Mouse (Mus musculus): ENCODE results near the gene Zfp956. TPM values are rescaled to one million over a fixed set of nuclear protein-coding genes. Genes with fewer than 3 reads are reported as not detected.

Zfp956 gene
- 3.7 and 3.8 TPM in 2 replicates for polyA plus RNA-seq (2015; fragmentation: Nextera tagmentation; extraction: Ambion mirVana)

DNA sequence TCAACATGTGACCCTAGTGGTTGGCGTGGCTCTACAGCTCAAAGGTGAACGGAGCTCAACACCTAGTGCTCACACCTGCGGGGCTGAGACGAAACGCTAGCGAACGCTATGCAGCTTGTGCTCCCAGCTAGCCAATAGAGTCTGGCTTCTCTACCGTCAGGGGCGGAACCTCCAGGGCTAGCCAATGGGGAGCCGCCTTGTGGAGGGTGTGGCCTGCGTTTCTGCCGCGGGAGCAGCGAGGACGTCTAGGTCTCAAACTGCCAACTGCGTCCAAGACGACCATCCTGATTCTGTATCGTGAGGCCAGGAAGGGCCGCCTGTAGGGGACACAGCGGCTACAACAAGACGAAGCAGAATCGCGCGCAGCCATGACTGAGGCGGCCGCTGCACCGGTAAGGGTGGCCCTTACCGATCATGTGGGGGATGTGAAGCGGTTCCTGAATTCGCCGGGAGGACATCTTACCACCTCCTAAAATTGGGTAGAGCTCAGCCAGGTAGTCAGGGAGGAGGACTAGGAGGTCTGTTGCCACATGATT lies at the start of gene Zfp956:
Gene Zfp956, plus strand, starts transcription at position 200 of the 536 bp plus-strand sequence.

DNA sequence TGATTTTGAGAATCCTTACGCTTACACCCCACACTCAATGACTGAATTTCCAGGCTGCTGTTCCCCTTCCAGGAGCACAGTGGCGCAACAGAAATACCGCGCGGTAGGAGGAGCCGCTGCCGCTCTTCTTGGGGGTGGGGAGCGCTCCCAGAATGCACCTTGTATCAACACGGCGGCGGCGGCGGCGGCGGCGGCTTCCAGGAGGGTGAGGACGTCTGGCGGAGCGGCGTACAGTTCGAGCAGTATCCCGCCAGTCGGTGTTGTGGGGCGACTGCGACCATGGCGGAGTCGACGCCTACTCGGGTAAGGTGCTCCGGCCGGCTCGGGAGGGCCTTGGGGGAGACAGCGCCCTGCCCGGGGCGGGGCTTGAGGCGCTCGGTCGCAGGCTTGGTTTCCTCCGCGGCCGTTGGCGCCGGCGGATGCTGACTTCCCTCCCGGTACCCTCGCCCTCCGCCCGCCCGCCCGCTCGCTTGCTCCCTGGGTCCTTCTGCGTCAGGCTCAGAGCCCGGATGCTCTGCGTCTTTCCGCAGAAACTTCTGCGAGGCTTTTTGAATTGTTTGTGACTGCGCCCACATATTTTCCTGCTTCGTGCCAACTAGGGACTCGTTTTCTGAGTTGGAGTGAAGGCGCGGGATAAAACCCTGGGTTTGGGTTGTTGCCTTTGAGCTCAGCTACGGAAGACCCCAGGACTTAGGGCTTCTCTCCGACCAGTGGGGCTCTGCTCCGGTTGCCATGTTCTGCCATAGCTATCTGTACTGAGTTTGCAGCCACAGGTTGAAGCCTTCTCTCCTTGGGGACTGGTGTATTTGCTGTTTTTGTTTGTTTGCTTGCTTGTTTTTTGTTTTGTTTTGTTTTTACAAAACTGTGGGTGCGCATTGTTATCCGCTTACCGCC lies 32.5 kb upstream of the Zfp956 start, which contains the start of gene Zfp212:
Gene Zfp212, plus strand, starts transcription at position 30 of the 894 bp plus-strand sequence.

Other genes starting within 250 kb of the Zfp956 start
- 86.0 and 98.5 TPM in 2 replicates for gene Pdia4, start 140.0 kb upstream of the Zfp956 start, polyA plus RNA-seq (2015; fragmentation: Nextera tagmentation; extraction: Ambion mirVana)
- gene Zfp786, start 122.5 kb upstream of the Zfp956 start, polyA plus RNA-seq (2015; fragmentation: Nextera tagmentation; extraction: Ambion mirVana): 0.44 and 0.64 TPM in 2 replicates
- gene Zfp398, start 117.7 kb upstream of the Zfp956 start, polyA plus RNA-seq (2015; fragmentation: Nextera tagmentation; extraction: Ambion mirVana): 3.3 and 4.0 TPM in 2 replicates
- gene Zfp282, start 76.2 kb upstream of the Zfp956 start, polyA plus RNA-seq (2015; fragmentation: Nextera tagmentation; extraction: Ambion mirVana): 8.9 and 9.4 TPM in 2 replicates
- gene Zfp212, start 32.9 kb upstream of the Zfp956 start, polyA plus RNA-seq (2015; fragmentation: Nextera tagmentation; extraction: Ambion mirVana): 7.4 and 8.4 TPM in 2 replicates
- gene Zfp777, start 95.5 kb downstream of the Zfp956 start, polyA plus RNA-seq (2015; fragmentation: Nextera tagmentation; extraction: Ambion mirVana): 3.1 and 3.6 TPM in 2 replicates
- gene Zfp746, start 133.2 kb downstream of the Zfp956 start, polyA plus RNA-seq (2015; fragmentation: Nextera tagmentation; extraction: Ambion mirVana): 8.1 and 9.8 TPM in 2 replicates